In genomic region chr6:36806906-36807305, GRCm38 (mm10) we compare ENCODE assay signal across 11 mouse cellular contexts. TPM values are rescaled to one million over a fixed set of nuclear protein-coding genes. Genes with fewer than 3 reads are reported as not detected.
A peak's percentile ranks its signal among the peaks of the same experiment; 100 is the strongest.
DNase-seq lines count a peak whose midpoint lies in the region; ATAC-seq and TF ChIP-seq lines count a peak whose summit lies in the region.
"Had no signal": no experiment of that assay in that cellular context is flagged by ENCODE, and none has a peak within 500 bp of the region (broad histone marks: within the 10 kb centered on the region; RNA-seq: fewer than 3 reads in every experiment).

No protein-coding gene starts in this region.

- intact Hi-C loops in left cerebral cortex, adult 2 months (cut with DNase I): loop anchor here (5.0 kb wide), 1 partner anchor 65 kb away; no protein-coding TSS in a partner anchor
- intact Hi-C loops in left cerebral cortex, postnatal 25 days (cut with DNase I): no loop called here

- 0 out of 2 replicates have a peak overlapping the region, but pooled peaks have one; percentile 15 for H3K4me2 ChIP-seq in limb, embryonic 14.5 days (replicated peaks; ENCODE audit: low read depth, low read length, severe bottlenecking)
- H3K4me2 ChIP-seq in stomach, embryonic 16.5 days (ENCODE audit: low read depth, low read length): peak overlapping the region; percentile 29; the same call in 1 of the 2 replicates

- H3K36me3 ChIP-seq in limb, embryonic 14.5 days (ENCODE audit: control insufficient read depth, insufficient read depth, low read length): peaks cover 22% of the 10 kb centered on the region
- H3K36me3 ChIP-seq in stomach, embryonic 16.5 days (ENCODE audit: control insufficient read depth, insufficient read depth, low read length): no peaks in the 10 kb centered on the region

- H3K4me1 ChIP-seq in limb, embryonic 14.5 days (ENCODE audit: control insufficient read depth, insufficient read depth, low read length): peaks cover 7% of the 10 kb centered on the region
- no peaks in the 10 kb centered on the region for H3K4me1 ChIP-seq in stomach, embryonic 16.5 days (ENCODE audit: control insufficient read depth, insufficient read depth, low read length)

- H3K27me3 ChIP-seq in limb, embryonic 14.5 days (ENCODE audit: control insufficient read depth, insufficient read depth, low read length): no peaks in the 10 kb centered on the region
- H3K27me3 ChIP-seq in stomach, embryonic 16.5 days (ENCODE audit: control insufficient read depth, insufficient read depth, low read length): no peaks in the 10 kb centered on the region

- H3K4me3 ChIP-seq in left cerebral cortex, adult 2 months: no peak overlapping the region
- 0 out of 2 replicates have a peak overlapping the region, but pooled peaks have one; percentile 5 for H3K4me3 ChIP-seq in limb, embryonic 14.5 days (replicated peaks; ENCODE audit: low read length)
- H3K4me3 ChIP-seq in stomach, embryonic 16.5 days (replicated peaks; ENCODE audit: low read length): no peak overlapping the region

- WGBS in limb, embryonic 14.5 days: 88% methylated on average over 6 of the region's 6 CpGs
- 85% methylated on average over 6 of the region's 6 CpGs for WGBS in stomach, embryonic 16.5 days

- ATAC-seq in limb, embryonic 14.5 days (ENCODE audit: low FRiP score, low read depth): no peak
- no peak for ATAC-seq in stomach, embryonic 16.5 days (ENCODE audit: insufficient read depth, low FRiP score)

- no peak for TF ChIP-seq CTCF in left cerebral cortex, adult 2 months (IDR thresholded peaks at IDR 0.05)

- H3K9ac ChIP-seq in limb, embryonic 14.5 days (ENCODE audit: low read depth, low read length, severe bottlenecking): no peak overlapping the region
- H3K9ac ChIP-seq in stomach, embryonic 16.5 days (ENCODE audit: low read length): no peak overlapping the region

- peak overlapping the region; percentile 53 for H3K27ac ChIP-seq in left cerebral cortex, adult 2 months
- no peak overlapping the region for H3K27ac ChIP-seq in limb, embryonic 14.5 days (replicated peaks; ENCODE audit: low read depth, low read length)
- no peak overlapping the region for H3K27ac ChIP-seq in stomach, embryonic 16.5 days (ENCODE audit: low read length)

- no peak for TF ChIP-seq POLR2A in limb, embryonic 14.5 days (IDR thresholded peaks at IDR 0.05; ENCODE audit: borderline replicate concordance, extremely low read depth, insufficient read depth, insufficient read length)

- no peaks in the 10 kb centered on the region for H3K9me3 ChIP-seq in limb, embryonic 14.5 days (ENCODE audit: control insufficient read depth, low read length)
- no peaks in the 10 kb centered on the region for H3K9me3 ChIP-seq in stomach, embryonic 16.5 days (replicated peaks; ENCODE audit: control insufficient read depth, low read length)

- DNase-seq in adrenal gland, adult 8-10 months: peak; percentile 49
- no peak for DNase-seq in adrenal gland, adult 18-20 months (ENCODE audit: low spot score in 2 of 2)
- no peak for DNase-seq in left cerebral cortex, adult 2 months (ENCODE audit: extremely low spot score in 1 of 2, low spot score in 2 of 2)
- DNase-seq in left cerebral cortex, postnatal 25 days (ENCODE audit: low spot score in 2 of 2): no peak
- DNase-seq in limb, embryonic 14.5 days (ENCODE audit: low spot score): no peak
- no peak for DNase-seq in right cerebral cortex, postnatal 25 days
- DNase-seq in lung, postnatal 25 days (ENCODE audit: low spot score): no peak
- DNase-seq: cerebellum, adult 9-11 months; heart, postnatal 10 days; lung, adult 18-20 months had no signal

RNA-seq across cellular contexts. Expression of gene Ptn, which starts 3.1 kb away (rescaled TPM):
- total RNA-seq in adrenal gland, adult 8-10 months (2022): 10 to 100 TPM; 62.3 to 89.5 (median 76.4) TPM
- 10 to 100 TPM; 53.9 to 85.9 TPM for total RNA-seq in adrenal gland, adult 18-20 months (2021)
- 100 to 1,000 TPM; 358 to 392 TPM for total RNA-seq in left cerebral cortex, adult 2 months (2021)
- 100 to 1,000 TPM; 440 to 472 TPM for total RNA-seq in left cerebral cortex, postnatal 25 days (2021)
- 321 and 513 TPM in 2 replicates for polyA plus RNA-seq in limb, embryonic 14.5 days (2012; rRNA removed)
- polyA plus RNA-seq in limb, embryonic 14.5 days (2014; fragmentation: Nextera tagmentation; extraction: Ambion mirVana): 595 and 613 TPM in 2 replicates
- polyA plus RNA-seq in stomach, embryonic 16.5 days (2015; fragmentation: Nextera tagmentation; extraction: Ambion mirVana): 314 and 411 TPM in 2 replicates
